Mouse (Mus musculus): Measurements from ENCODE around the gene Fbxo6.

Gene Fbxo6

GRCm38 (mm10) chr4:148160436-148161390 lies 8.8 kb upstream of the Fbxo6 start, which contains the start of the genes Fbxo44 and Fbxo2:
Gene Fbxo44 (minus strand): TSS chr4:148160482.
Gene Fbxo2 (plus strand): TSS chr4:148160621.
- peak; percentile 46 to 70 for DNase-seq

- peak; percentile 97 for DNase-seq
Observed at GRCm38 (mm10) chr4:148159544-148160435, 7.8 kb upstream of the Fbxo6 start.

- peak; percentile 29 to 62 for DNase-seq
Observed at GRCm38 (mm10) chr4:148158436-148159348, 6.8 kb upstream of the Fbxo6 start.

GRCm38 (mm10) chr4:148154982-148155381 lies 3.0 kb upstream of the Fbxo6 start:
- peak in 1 of 2 experiments; percentile 79 for DNase-seq

GRCm38 (mm10) chr4:148154006-148154405 lies 2.1 kb upstream of the Fbxo6 start:
- no peak for DNase-seq

GRCm38 (mm10) chr4:148152547-148152946 lies 607 bp upstream of the Fbxo6 start:
- DNase-seq = no peak

GRCm38 (mm10) chr4:148150953-148151266 lies 1.0 kb downstream of the Fbxo6 start:
- DNase-seq = no peak

- no peak for DNase-seq
Observed at GRCm38 (mm10) chr4:148150242-148150641, 1.7 kb downstream of the Fbxo6 start.

- DNase-seq = peak in 1 of 2 experiments; percentile 52
Observed at GRCm38 (mm10) chr4:148149540-148149939, 2.4 kb downstream of the Fbxo6 start.

GRCm38 (mm10) chr4:148147714-148148113 lies 4.2 kb downstream of the Fbxo6 start:
- DNase-seq = no peak

- DNase-seq = no peak
Observed at GRCm38 (mm10) chr4:148143721-148144120, 8.2 kb downstream of the Fbxo6 start.

GRCm38 (mm10) chr4:148140098-148141011 lies 11.6 kb downstream of the Fbxo6 start:
- DNase-seq = peak; percentile 96 to 97

GRCm38 (mm10) chr4:148139767-148140097 lies 12.2 kb downstream of the Fbxo6 start:
- DNase-seq = no peak

GRCm38 (mm10) chr4:148137503-148137902 lies 14.4 kb downstream of the Fbxo6 start:
- no peak for DNase-seq

- no peak for DNase-seq
Observed at GRCm38 (mm10) chr4:148134988-148135387, 17.0 kb downstream of the Fbxo6 start.

GRCm38 (mm10) chr4:148131497-148132081 lies 20.4 kb downstream of the Fbxo6 start:
- DNase-seq = no peak

GRCm38 (mm10) chr4:148130561-148131413 lies 21.2 kb downstream of the Fbxo6 start, which contains the start of gene Draxin:
Gene Draxin (minus strand): TSS chr4:148130698.
- peak; percentile 42 to 66 for DNase-seq

GRCm38 (mm10) chr4:148130133-148130532 lies 21.8 kb downstream of the Fbxo6 start, which contains the start of gene Mad2l2:
Gene Mad2l2 (plus strand): TSS chr4:148130384.
- no peak for DNase-seq

- DNase-seq = no peak
Observed at GRCm38 (mm10) chr4:148128672-148129071, 23.3 kb downstream of the Fbxo6 start.

- DNase-seq = no peak
Observed at GRCm38 (mm10) chr4:148128241-148128640, 23.7 kb downstream of the Fbxo6 start.

All from kidney, postnatal 25 days (tissue).